Mouse (Mus musculus): ENCODE data around the gene Zfp507.

GRCm38 (mm10) chr7:35746686-35747396 is 56.0 kb downstream of the Zfp507 start:
- TF ChIP-seq POLR2A (IDR thresholded peaks at IDR 0.05; ENCODE audit: borderline replicate concordance, low read depth, low read length) (no peak), CTCF (IDR thresholded peaks at IDR 0.05; ENCODE audit: low read depth, low read length) (no peak)

All from bone marrow macrophage, adult 2 months (primary cell).